Mouse (Mus musculus): ENCODE data around the gene Slco2a1.

GRCm38 (mm10) chr9:103121546-103121945 is 133.0 kb downstream of the Slco2a1 start:
- TF ChIP-seq CTCF (IDR thresholded peaks at IDR 0.05; ENCODE audit: low read depth) (no peak), EP300 (IDR thresholded peaks at IDR 0.05; ENCODE audit: low read depth) (no peak)

All from heart, postnatal 0 days (tissue).